In the genomic region with DNA sequence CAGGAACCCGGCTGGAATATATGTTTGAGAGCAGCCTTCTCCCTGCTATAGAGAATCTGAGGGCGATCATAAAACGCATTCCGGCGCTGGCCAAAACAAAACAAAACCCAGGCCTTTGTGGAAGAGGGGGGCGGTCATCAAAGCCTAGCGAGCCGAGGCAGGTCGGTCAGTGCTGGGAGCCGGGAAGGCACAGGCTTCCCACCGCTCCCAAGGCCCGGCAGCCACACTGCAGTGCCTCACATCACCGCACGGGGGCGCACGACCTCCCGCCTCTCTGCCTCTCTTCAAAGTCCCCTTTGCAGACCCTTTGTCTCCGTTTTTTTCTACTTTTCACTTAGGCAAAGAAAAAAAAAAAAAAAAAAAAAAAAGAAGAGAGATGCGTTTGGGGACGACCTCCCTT, we compare ENCODE assay signal across 8 mouse cellular contexts. TPM values are rescaled to one million over a fixed set of nuclear protein-coding genes. Genes with fewer than 3 reads are reported as not detected.
DNase-seq lines count a peak whose midpoint lies in the region; ATAC-seq and TF ChIP-seq lines count a peak whose summit lies in the region.

No protein-coding gene starts in this region.

- no peaks in the 10 kb centered on the region for H3K36me3 ChIP-seq in heart, embryonic 10.5 days
- H3K36me3 ChIP-seq in liver, adult 2 months (ENCODE audit: control insufficient read depth, insufficient read depth, low read length): no peaks in the 10 kb centered on the region
- no peaks in the 10 kb centered on the region for H3K36me3 ChIP-seq in neural tube, embryonic 11.5 days (ENCODE audit: control insufficient read depth, insufficient read depth, low read length)

- TF ChIP-seq CTCF in liver, adult 2 months (IDR thresholded peaks at IDR 0.05; ENCODE audit: low read depth, low read length): peak; percentile 89

- peak overlapping the region; percentile 36; the same call in 1 of the 2 replicates for H3K27ac ChIP-seq in heart, embryonic 10.5 days
- H3K27ac ChIP-seq in liver, adult 2 months (replicated peaks; ENCODE audit: insufficient read depth, low read depth, low read length): no peak overlapping the region
- no peak overlapping the region for H3K27ac ChIP-seq in neural tube, embryonic 11.5 days (ENCODE audit: low read depth, low read length)

- H3K4me3 ChIP-seq in heart, embryonic 10.5 days: peak overlapping the region; percentile 40
- no peak overlapping the region for H3K4me3 ChIP-seq in liver, adult 2 months (ENCODE audit: insufficient read depth, low read depth, low read length)
- H3K4me3 ChIP-seq in neural tube, embryonic 11.5 days (ENCODE audit: low read depth, low read length): no peak overlapping the region

- DNase-seq in heart, embryonic 10.5 days (ENCODE audit: low spot score): peak; percentile 87
- no peak for DNase-seq in heart, adult 9 months (ENCODE audit: low spot score in 2 of 2)
- DNase-seq in gastrocnemius, postnatal 36 days: peak; percentile 56 to 64
- peak; percentile 22 to 61 for DNase-seq in kidney, adult 8-10 months
- no peak for DNase-seq in liver, adult 2 months (ENCODE audit: extremely low read depth, low read depth, low spot score)
- peak; percentile 87 for DNase-seq in neural tube, embryonic 11.5 days (ENCODE audit: low spot score)
- peak; percentile 32 for DNase-seq in thymus, postnatal 0 days (ENCODE audit: low spot score)

- peak overlapping the region; percentile 26 for H3K4me2 ChIP-seq in neural tube, embryonic 11.5 days (ENCODE audit: low read depth)

- intact Hi-C loops in gastrocnemius, postnatal 36 days (cut with DNase I): loop anchor here (10.0 kb wide), 1 partner anchor 282 kb away; no protein-coding TSS in a partner anchor

- WGBS in heart, embryonic 10.5 days: 2% methylated on average over 20 of the region's 20 CpGs
- WGBS in liver, adult 2 months: 16% methylated on average over 20 of the region's 20 CpGs
- WGBS in neural tube, embryonic 11.5 days: under 1% methylated on average over 20 of the region's 20 CpGs

- no peaks in the 10 kb centered on the region for H3K79me2 ChIP-seq in liver, adult 2 months (ENCODE audit: control insufficient read depth, insufficient read depth, low read length)

- TF ChIP-seq POLR2A in liver, adult 2 months (IDR thresholded peaks at IDR 0.05; ENCODE audit: extremely low read depth, insufficient read depth, low read length): no peak

- no peaks in the 10 kb centered on the region for H3K9me3 ChIP-seq in heart, embryonic 10.5 days
- H3K9me3 ChIP-seq in neural tube, embryonic 11.5 days (ENCODE audit: control insufficient read depth, low read length): no peaks in the 10 kb centered on the region

- peak; percentile 73 for ATAC-seq in common myeloid progenitor, adult 5-6 weeks (replicated peaks; ENCODE audit: low read depth, poor library complexity, severe bottlenecking)
- no peak for ATAC-seq in neural tube, embryonic 11.5 days (ENCODE audit: insufficient read depth, low FRiP score, low TSS enrichment)

- H3K9ac ChIP-seq in liver, adult 2 months (ENCODE audit: low read depth, low read length): no peak overlapping the region
- peak overlapping the region; percentile 56 for H3K9ac ChIP-seq in neural tube, embryonic 11.5 days (ENCODE audit: low read length)

- H3K4me1 ChIP-seq in heart, embryonic 10.5 days: peaks cover 6% of the 10 kb centered on the region
- no peaks in the 10 kb centered on the region for H3K4me1 ChIP-seq in liver, adult 2 months (ENCODE audit: control insufficient read depth, insufficient read depth, low read length)
- H3K4me1 ChIP-seq in neural tube, embryonic 11.5 days (ENCODE audit: control insufficient read depth, insufficient read depth, low read length): no peaks in the 10 kb centered on the region

- H3K27me3 ChIP-seq in heart, embryonic 10.5 days (ENCODE audit: insufficient read depth, poor library complexity, severe bottlenecking): peaks cover 39% of the 10 kb centered on the region
- H3K27me3 ChIP-seq in liver, adult 2 months (ENCODE audit: control insufficient read depth, insufficient read depth, low read length): no peaks in the 10 kb centered on the region
- no peaks in the 10 kb centered on the region for H3K27me3 ChIP-seq in neural tube, embryonic 11.5 days (ENCODE audit: control insufficient read depth, insufficient read depth, low read length)

RNA-seq across cellular contexts. Expression of a gene that starts 23.8 kb away (rescaled TPM):
- 0.30 and 0.88 TPM in 2 replicates for polyA plus RNA-seq in heart, embryonic 10.5 days (2016; fragmentation: Nextera tagmentation; extraction: Ambion mirVana)
- not detected in 2 replicates for total RNA-seq in common myeloid progenitor, adult 5-6 weeks (2017)
- total RNA-seq in gastrocnemius, postnatal 36 days (2021): under 1 TPM; 0.10 TPM
- total RNA-seq in liver, adult 2 months (2014; rRNA removed): not detected in 2 replicates
- polyA plus RNA-seq in liver, adult 2 months (2012; rRNA removed): not detected in 2 replicates
- 2.4 and 2.7 TPM in 2 replicates for polyA plus RNA-seq in neural tube, embryonic 11.5 days (2014; fragmentation: Nextera tagmentation; extraction: Ambion mirVana)
- polyA plus RNA-seq in thymus, postnatal 0 days (2015; fragmentation: Nextera tagmentation; extraction: Ambion mirVana): 54.0 and 60.0 TPM in 2 replicates

RNA-seq across cellular contexts. Expression of a gene that starts 47.2 kb away (rescaled TPM):
- polyA plus RNA-seq in heart, embryonic 10.5 days (2016; fragmentation: Nextera tagmentation; extraction: Ambion mirVana): 31.1 and 39.8 TPM in 2 replicates
- total RNA-seq in common myeloid progenitor, adult 5-6 weeks (2017): 6.4 and 11.6 TPM in 2 replicates
- total RNA-seq in gastrocnemius, postnatal 36 days (2021): 10 to 100 TPM in 1 of 2 experiments, 1 to 10 TPM in 1; 5.4 to 10.7 TPM
- total RNA-seq in liver, adult 2 months (2014; rRNA removed): 237 and 289 TPM in 2 replicates
- 243 and 326 TPM in 2 replicates for polyA plus RNA-seq in liver, adult 2 months (2012; rRNA removed)
- polyA plus RNA-seq in neural tube, embryonic 11.5 days (2014; fragmentation: Nextera tagmentation; extraction: Ambion mirVana): 67.3 and 67.9 TPM in 2 replicates
- polyA plus RNA-seq in thymus, postnatal 0 days (2015; fragmentation: Nextera tagmentation; extraction: Ambion mirVana): 11.7 and 12.6 TPM in 2 replicates

Comparison
In these comparisons a context has a peak if more than half of its experiments do, and no peak if none do; other contexts are left out.
1. DNase-seq: peak in heart, embryonic 10.5 days (single experiment), gastrocnemius, postnatal 36 days (2 of 2), kidney, adult 8-10 months (2 of 2), neural tube, embryonic 11.5 days (single experiment) and thymus, postnatal 0 days (single experiment); none in heart, adult 9 months (0 of 2) and liver, adult 2 months (single experiment).
2. RNA of a gene that starts 23.8 kb away (polyA plus RNA-seq): 54.0 to 60.0 TPM in thymus, postnatal 0 days; 2.4 to 2.7 TPM in neural tube, embryonic 11.5 days, 0.30 to 0.88 TPM in heart, embryonic 10.5 days and not detected in liver, adult 2 months; every median in the first group is over 10 times any median in the second.